Mouse (Mus musculus) forebrain, embryonic 12.5 days (tissue): ENCODE data around the gene Olfr765. TPM values are rescaled to one million over a fixed set of nuclear protein-coding genes. Genes with fewer than 3 reads are reported as not detected.

ENCODE experiments used
- ATAC-seq: fragments of 200-750 bp; cut with Nextera tagmentation; 2 replicates; pipeline ENCODE4 v1.8.0; 2017; ENCODE audit warnings: moderate TSS enrichment; ENCODE audit not compliant: low FRiP score
- H3K27ac ChIP-seq: fragments of 300-500 bp; sonication (generic); 2 replicates; pipeline ENCODE4 v1.5.1; 2016; ENCODE audit warnings: mild to moderate bottlenecking
- H3K27me3 ChIP-seq: fragments of 300-500 bp; sonication (generic); 2 replicates; pipeline ENCODE4 v1.6.1; 2016; ENCODE audit warnings: mild to moderate bottlenecking
- H3K36me3 ChIP-seq: fragments of 300-500 bp; sonication (generic); replicated peaks from 2 replicates; pipeline ENCODE4 v1.6.1; 2016; ENCODE audit warnings: mild to moderate bottlenecking
- H3K4me1 ChIP-seq: fragments of 300-500 bp; sonication (generic); 2 replicates; pipeline ENCODE4 v1.6.1; 2016
- H3K4me2 ChIP-seq: fragments of 300-500 bp; sonication (generic); 2 replicates; pipeline ENCODE4 v1.6.1; 2016; ENCODE audit warnings: mild to moderate bottlenecking, moderate library complexity
- H3K4me3 ChIP-seq: fragments of 300-500 bp; sonication (generic); replicated peaks from 2 replicates; pipeline ENCODE4 v1.5.1; 2016; ENCODE audit warnings: mild to moderate bottlenecking
- H3K9ac ChIP-seq: fragments of 300-500 bp; sonication (generic); 2 replicates; pipeline ENCODE4 v1.6.1; 2016; ENCODE audit warnings: mild to moderate bottlenecking
- H3K9me3 ChIP-seq: fragments of 300-500 bp; sonication (generic); 2 replicates; pipeline ENCODE4 v1.6.1; 2016
- WGBS: fragments of 180-500 bp; shearing (Covaris S2); methylation state at CpG from one replicate; pipeline ENCODE4 v1.1.7; 2016; 5-methylcytosine and 5-hydroxymethylcytosine counted together
- polyA plus RNA-seq: library from polyadenylated mRNA; unstranded; fragments of >200 nt; fragmentation: Nextera tagmentation; extraction: Ambion mirVana; gene quantifications from 2 replicates; pipeline ENCODE4 v1.2.1, GENCODE M21; 2016

Olfr765 gene
- polyA plus RNA-seq, 1 experiment from 2014 or later = not detected

DNA sequence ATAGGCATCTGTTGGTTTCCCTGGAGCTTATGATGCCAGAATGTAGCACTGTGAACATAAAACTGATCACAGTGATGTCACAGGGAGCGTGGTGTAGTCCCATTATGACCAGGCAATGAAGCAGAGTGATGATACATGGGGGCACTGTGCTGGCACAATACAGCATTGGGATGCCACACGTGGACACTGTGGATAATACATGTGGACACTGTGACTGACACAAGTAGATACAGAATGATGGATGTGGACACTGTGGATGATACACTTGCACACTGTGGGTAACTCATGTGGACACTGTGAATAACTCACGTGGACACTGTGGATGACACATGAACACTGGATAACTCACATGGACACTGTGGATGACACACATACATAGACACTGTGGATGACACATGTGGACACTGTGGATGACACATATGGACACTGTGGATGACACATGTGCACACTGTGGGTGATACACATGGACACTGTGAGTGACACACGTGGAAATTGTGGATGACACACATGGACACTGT is 53.2 kb downstream of the Olfr765 start:
- H3K27ac ChIP-seq = no peak overlapping the region
- ATAC-seq = no peak
- H3K9ac ChIP-seq = no peak overlapping the region
- 83% methylated on average over 4 of the region's 4 CpGs for WGBS
- no peaks in the 10 kb centered on the region for H3K9me3 ChIP-seq
- no peak overlapping the region for H3K4me3 ChIP-seq
- H3K27me3 ChIP-seq = no peaks in the 10 kb centered on the region
- H3K36me3 ChIP-seq = no peaks in the 10 kb centered on the region
- no peak overlapping the region for H3K4me2 ChIP-seq
- H3K4me1 ChIP-seq = no peaks in the 10 kb centered on the region

DNA sequence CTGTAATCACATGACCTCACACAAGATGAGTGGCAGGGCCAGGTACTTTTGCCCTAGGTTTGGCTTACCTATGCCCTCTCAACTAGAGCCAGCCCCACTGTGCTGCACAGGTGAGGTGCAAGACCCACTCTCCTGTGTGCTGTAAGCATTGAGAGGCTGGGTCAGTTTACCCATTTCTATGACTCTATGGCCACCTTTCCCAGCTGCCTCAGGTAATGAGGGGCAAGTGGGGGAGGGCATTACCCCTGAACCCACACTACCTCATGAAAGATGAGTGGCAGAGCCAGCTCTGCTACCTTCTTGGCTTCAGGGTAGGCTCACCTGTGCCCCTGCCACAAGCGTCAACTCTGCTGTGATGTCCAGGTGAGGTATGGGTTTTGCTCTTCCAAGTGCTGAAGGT is 54.0 kb downstream of the Olfr765 start:
- ATAC-seq = no peak
- H3K27me3 ChIP-seq = no peaks in the 10 kb centered on the region
- H3K9me3 ChIP-seq = no peaks in the 10 kb centered on the region
- no peaks in the 10 kb centered on the region for H3K4me1 ChIP-seq
- no peak overlapping the region for H3K27ac ChIP-seq
- H3K9ac ChIP-seq = no peak overlapping the region
- no peaks in the 10 kb centered on the region for H3K36me3 ChIP-seq
- WGBS = 90% methylated on average over 1 of the region's 1 CpGs
- H3K4me3 ChIP-seq = no peak overlapping the region
- H3K4me2 ChIP-seq = no peak overlapping the region

Other genes starting within 250 kb of the Olfr765 start
- 55.0 and 58.9 TPM in 2 replicates for gene Dnajc14, start 245.9 kb downstream of the Olfr765 start, polyA plus RNA-seq
- gene Tmem198b, start 245.6 kb downstream of the Olfr765 start, polyA plus RNA-seq = 18.4 and 21.3 TPM in 2 replicates
- 251 and 256 TPM in 2 replicates for gene Sarnp, start 232.7 kb downstream of the Olfr765 start, polyA plus RNA-seq
- gene Ormdl2, start 228.4 kb downstream of the Olfr765 start, polyA plus RNA-seq = 47.4 and 53.0 TPM in 2 replicates
- 9.3 and 9.6 TPM in 2 replicates for gene Gdf11, start 158.3 kb downstream of the Olfr765 start, polyA plus RNA-seq
- gene Cd63, start 149.0 kb downstream of the Olfr765 start, polyA plus RNA-seq = 129 and 160 TPM in 2 replicates
- gene Rdh5, start 127.1 kb downstream of the Olfr765 start, polyA plus RNA-seq = 11.3 and 13.3 TPM in 2 replicates
- gene Bloc1s1, start 126.0 kb downstream of the Olfr765 start, polyA plus RNA-seq = 183 and 188 TPM in 2 replicates
- gene Itga7, start 116.2 kb downstream of the Olfr765 start, polyA plus RNA-seq = 0.46 and 0.73 TPM in 2 replicates
- not detected in 2 replicates for gene Mettl7b, start 89.0 kb downstream of the Olfr765 start, polyA plus RNA-seq
- gene Olfr9, start 60.6 kb downstream of the Olfr765 start, polyA plus RNA-seq = not detected in 2 replicates
- gene Olfr763, start 39.2 kb downstream of the Olfr765 start, polyA plus RNA-seq = not detected in 2 replicates
- not detected in 2 replicates for gene Olfr764-ps1, start 10.1 kb downstream of the Olfr765 start, polyA plus RNA-seq
- gene Olfr766-ps1, start 19.0 kb upstream of the Olfr765 start, polyA plus RNA-seq = not detected in 2 replicates
- gene Olfr767, start 32.9 kb upstream of the Olfr765 start, polyA plus RNA-seq = not detected in 2 replicates
- gene Olfr768, start 49.4 kb upstream of the Olfr765 start, polyA plus RNA-seq = not detected in 2 replicates
- gene Olfr769, start 67.9 kb upstream of the Olfr765 start, polyA plus RNA-seq = not detected in 2 replicates
- not detected in 2 replicates for gene Olfr770, start 89.0 kb upstream of the Olfr765 start, polyA plus RNA-seq
- not detected in 2 replicates for gene Olfr771, start 114.8 kb upstream of the Olfr765 start, polyA plus RNA-seq
- gene Olfr772, start 127.9 kb upstream of the Olfr765 start, polyA plus RNA-seq = not detected in 2 replicates
- gene Olfr773, start 137.4 kb upstream of the Olfr765 start, polyA plus RNA-seq = not detected in 2 replicates
- gene Olfr774, start 186.2 kb upstream of the Olfr765 start, polyA plus RNA-seq = not detected in 2 replicates
- not detected in 2 replicates for gene Olfr775, start 198.4 kb upstream of the Olfr765 start, polyA plus RNA-seq
- gene Olfr776, start 209.1 kb upstream of the Olfr765 start, polyA plus RNA-seq = not detected in 2 replicates
- not detected in 2 replicates for gene Olfr777, start 221.5 kb upstream of the Olfr765 start, polyA plus RNA-seq